Mouse (Mus musculus) heart, postnatal 36 days (tissue): ENCODE data around the gene Scin. TPM values are rescaled to one million over a fixed set of nuclear protein-coding genes. Genes with fewer than 3 reads are reported as not detected.

ENCODE experiments used
- DNase-seq, 2 experiments: peaks; one replicate each; pipeline ENCODE4 v3.0.0; 2021 to 2022
- intact Hi-C: fragments of 180-260 bp; cut with DNase I; formaldehyde crosslinking; loops from one replicate; pipeline ENCODE4 v1.15.1; 2025
- total RNA-seq, 2 experiments: library from RNA; stranded (reverse); gene quantifications; 2 replicates each; pipeline ENCODE4 v1.2.3; 2021

Gene Scin
- total RNA-seq, 2 experiments from 2014 or later: 1.0 to 1.9 TPM

- DNase-seq: no peak
- intact Hi-C loops: no loop called here
These were observed 20.4 kb downstream of the Scin start for GRCm38 (mm10) chr12:40113605-40114004.

- intact Hi-C loops: no loop called here
- DNase-seq: no peak
These were observed 24.8 kb downstream of the Scin start for GRCm38 (mm10) chr12:40109227-40109626.

GRCm38 (mm10) chr12:40108143-40108542, 25.9 kb downstream of the Scin start:
- no peak for DNase-seq
- intact Hi-C loops: no loop called here

DNA sequence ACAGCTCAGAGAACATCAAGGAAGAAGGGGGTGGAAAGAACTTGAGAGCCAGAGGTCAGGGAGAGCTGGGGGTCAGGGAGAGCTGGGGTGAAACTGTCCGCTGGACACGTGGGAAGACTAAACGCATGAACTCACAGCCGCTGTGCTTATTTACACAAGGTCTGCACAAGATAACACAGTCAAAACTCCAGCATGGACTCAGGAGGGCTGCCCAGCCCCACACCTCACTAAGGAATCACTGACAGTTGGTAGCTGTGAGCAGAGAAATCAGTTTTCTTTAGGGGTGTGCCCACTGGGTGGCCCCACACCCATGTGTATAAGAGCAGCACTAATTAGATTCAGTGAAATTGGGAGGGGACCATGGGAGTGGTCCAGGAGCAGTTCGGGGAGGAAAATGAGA, 27.2 kb downstream of the Scin start:
- no peak for DNase-seq
- intact Hi-C loops: no loop called here

GRCm38 (mm10) chr12:40104750-40105149, 29.3 kb downstream of the Scin start:
- intact Hi-C loops: no loop called here
- no peak for DNase-seq

DNA sequence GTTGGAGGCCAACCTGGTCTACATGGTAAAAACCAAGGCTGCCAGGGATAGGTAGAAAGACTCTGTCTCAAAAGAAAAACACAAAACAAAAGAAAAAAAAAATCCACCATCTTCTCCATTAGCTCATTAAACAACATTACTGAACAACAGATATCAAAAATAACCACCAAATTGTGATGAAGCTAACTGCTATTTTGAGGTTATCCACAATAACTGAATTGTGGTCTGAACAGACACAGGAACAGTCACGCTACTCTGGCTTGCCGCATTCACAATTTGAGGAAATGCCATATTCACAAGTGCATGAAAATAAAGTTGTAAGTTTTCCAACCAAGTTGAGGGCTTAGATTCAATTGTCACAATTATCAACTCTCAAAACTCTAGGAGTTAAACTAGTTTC, 31.7 kb downstream of the Scin start:
- no peak for DNase-seq
- intact Hi-C loops: no loop called here

GRCm38 (mm10) chr12:40099407-40099806, 34.6 kb downstream of the Scin start:
- no peak for DNase-seq
- intact Hi-C loops: no loop called here

DNA sequence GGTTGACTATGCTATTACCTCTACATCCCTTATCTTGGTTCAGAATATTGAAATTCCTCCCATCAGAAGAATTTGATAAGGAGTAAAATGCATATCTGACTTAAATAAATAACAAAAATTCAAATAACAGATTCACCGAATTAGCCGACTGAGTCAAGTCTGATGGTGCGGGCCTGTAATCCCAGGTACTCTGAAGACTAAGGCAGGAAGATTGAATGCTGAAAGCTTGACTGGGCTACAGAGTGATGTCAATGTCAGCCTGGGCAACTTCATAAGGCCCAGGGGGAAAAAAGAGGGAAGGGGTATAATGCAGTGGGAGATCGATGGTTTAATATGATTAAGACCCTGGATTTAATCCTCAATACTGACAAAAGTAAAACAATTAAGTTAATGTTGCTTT, 36.6 kb downstream of the Scin start:
- no peak for DNase-seq
- intact Hi-C loops: no loop called here

GRCm38 (mm10) chr12:40097023-40097422, 37.0 kb downstream of the Scin start:
- no peak for DNase-seq

DNA sequence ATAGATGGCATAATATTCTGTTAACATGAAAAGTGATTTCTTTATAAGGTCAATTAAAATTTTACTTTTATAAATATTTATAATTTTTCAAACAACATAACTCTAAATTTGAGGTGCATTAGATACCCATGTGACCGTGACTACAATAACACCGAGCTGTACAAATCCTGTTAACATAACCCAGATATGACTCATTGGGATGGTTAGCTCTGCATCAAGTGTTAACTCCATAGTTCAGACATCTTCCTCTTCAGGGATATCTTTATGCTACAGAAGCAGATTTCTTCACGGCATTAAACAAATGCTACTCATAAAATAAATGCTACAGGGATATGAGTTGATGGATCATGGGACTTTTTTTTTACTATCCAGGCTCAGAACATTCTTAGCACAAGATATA, 37.6 kb downstream of the Scin start:
- DNase-seq: no peak
- intact Hi-C loops: no loop called here

More at GRCm38 (mm10) chr12:40097023-40097422, 37.0 kb downstream of the Scin start:
- intact Hi-C loops: no loop called here

GRCm38 (mm10) chr12:40090017-40090416, 44.0 kb downstream of the Scin start:
- intact Hi-C loops: no loop called here
- no peak for DNase-seq

DNA sequence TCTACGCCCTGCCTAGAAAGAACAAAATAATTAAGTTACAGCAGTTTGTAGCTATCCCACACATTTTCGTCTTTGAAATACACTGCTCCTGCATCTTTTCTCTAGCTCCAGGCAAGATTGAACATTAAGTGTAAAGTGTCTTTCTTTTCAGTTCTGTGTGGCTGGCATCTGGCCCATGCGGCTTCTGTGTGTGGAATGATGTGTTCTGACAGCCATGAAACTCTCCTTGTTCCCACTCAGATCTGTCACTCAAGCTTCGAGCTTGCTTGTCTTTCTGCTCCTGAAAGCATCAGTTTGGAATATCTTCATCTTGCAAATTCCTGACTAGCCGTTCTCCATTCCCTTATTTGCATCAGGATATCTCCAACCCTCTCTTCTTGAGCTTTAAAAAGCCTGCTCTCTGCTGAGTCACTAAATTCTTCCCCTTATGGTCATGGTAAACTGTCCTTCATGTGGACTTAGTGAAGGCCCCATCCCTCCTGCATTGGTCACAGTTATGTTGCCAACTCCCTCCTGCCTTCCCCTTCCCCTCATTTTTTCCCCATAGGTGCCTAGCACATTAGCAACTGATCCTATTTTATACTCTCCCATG, 48.2 kb downstream of the Scin start:
- no peak for DNase-seq
- intact Hi-C loops: loop anchor here (10.0 kb wide), 1 partner anchor 739 kb away; no protein-coding TSS in a partner anchor

- intact Hi-C loops: loop anchor here (1.0 to 10.0 kb wide), 3 partner anchors 82 to 742 kb away; no protein-coding TSS in a partner anchor
- DNase-seq: peak in 1 of 2 experiments; percentile 1
These were observed 51.4 kb downstream of the Scin start for GRCm38 (mm10) chr12:40082453-40083238.

DNA sequence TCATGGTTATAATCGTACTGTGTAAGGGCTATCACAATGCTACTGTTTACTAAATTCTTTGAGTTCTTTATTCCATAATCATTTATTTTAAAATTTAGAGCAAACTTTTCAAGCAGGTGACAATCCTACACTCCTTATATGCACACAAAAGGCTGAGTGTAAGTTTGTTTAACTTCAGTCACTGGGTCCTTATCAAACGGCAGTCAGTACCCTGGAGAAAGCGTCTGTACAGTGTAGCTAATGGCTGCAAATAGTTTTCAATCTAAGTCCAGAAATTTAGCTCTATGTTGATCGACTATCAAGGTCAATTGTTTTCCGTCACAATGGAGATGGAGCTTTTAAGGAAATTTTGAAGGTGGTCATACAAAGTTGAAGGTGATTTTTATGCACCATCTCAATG, 52.0 kb downstream of the Scin start:
- intact Hi-C loops: loop anchor here (1.0 to 10.0 kb wide), 3 partner anchors 82 to 743 kb away; no protein-coding TSS in a partner anchor
- no peak for DNase-seq

GRCm38 (mm10) chr12:40073660-40074059, 60.4 kb downstream of the Scin start:
- no peak for DNase-seq
- intact Hi-C loops: loop anchor here (2.0 kb wide), 1 partner anchor 563 kb away; no protein-coding TSS in a partner anchor

- DNase-seq: no peak
These were observed 87.0 kb downstream of the Scin start for GRCm38 (mm10) chr12:40047024-40047423.

DNA sequence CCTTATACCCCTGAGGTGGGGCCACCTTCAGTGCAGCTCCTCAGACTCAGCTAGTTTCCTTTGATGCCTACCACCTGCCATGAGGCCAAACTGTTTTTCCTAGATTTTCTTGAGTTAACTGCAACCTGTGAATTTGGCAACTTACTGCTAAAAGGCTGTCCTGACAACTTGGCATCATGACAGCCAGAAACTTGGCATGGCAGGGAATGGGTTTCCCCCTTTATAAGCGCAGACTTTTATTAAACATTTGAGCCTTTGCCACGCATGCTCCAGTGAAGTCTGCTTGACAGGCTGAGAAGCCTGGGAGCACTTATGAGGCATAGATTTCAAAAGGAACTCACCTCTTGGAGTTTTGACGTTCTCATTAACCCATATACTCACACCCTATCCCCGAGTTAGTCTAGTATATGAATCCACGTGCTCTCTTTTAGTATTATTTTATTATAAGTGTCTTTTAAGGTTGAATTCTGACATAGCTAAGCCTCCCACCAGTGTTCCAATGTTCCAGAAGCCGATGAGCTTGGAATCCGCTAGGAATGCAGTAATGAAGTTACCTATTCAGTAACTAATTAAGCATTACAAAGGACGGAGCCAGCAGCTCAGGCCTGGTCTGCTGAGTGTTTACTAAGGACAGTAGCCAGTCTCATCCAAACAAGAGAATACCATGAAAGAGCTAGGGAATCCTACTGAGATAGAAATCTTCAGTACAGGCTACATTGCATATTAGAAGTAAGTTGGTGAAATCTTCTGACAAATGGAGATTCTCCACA, 90.0 kb downstream of the Scin start:
- intact Hi-C loops: loop anchor here (10.0 kb wide), 1 partner anchor 1909 kb away; no protein-coding TSS in a partner anchor
- no peak for DNase-seq

More at GRCm38 (mm10) chr12:40047024-40047423, 87.0 kb downstream of the Scin start:
- intact Hi-C loops: loop anchor here (10.0 kb wide), 1 partner anchor 1912 kb away; no protein-coding TSS in a partner anchor

DNA sequence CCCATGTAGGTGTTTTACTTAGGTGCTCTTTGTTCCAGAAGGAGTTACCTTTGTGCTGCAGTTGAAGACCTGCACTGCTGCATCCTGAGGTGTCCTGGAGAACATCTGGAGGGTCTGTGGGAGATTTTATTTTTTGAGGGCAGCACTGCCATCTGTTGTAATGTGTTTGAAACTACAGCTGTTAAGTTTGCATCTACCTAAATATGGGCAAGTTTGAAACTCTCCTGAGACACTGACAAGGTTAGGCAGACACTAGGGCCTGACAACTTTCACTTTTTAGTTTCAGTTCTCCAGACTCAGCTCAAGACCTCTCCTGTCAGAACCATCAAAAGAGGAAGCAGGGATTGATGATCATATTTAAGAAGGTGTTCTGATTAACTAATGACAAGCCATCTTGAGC, 94.0 kb downstream of the Scin start:
- peak; percentile 17 to 48 for DNase-seq
- intact Hi-C loops: loop anchor here (1.0 to 10.0 kb wide), 3 partner anchors 375 to 1905 kb away; no protein-coding TSS in a partner anchor

- peak; percentile 89 to 95 for DNase-seq
- intact Hi-C loops: loop anchor here (5.0 to 10.0 kb wide), 3 partner anchors 86 to 1253 kb away; partner anchors contain the start of genes Dock4 and Zfp277
These were observed 96.1 kb downstream of the Scin start, which contains the start of gene Arl4a for GRCm38 (mm10) chr12:40037876-40038463. Gene Arl4a (minus strand): TSS chr12:40038025.

GRCm38 (mm10) chr12:40037226-40037813, 96.7 kb downstream of the Scin start:
- DNase-seq: peak; percentile 99
- intact Hi-C loops: loop anchor here (5.0 to 10.0 kb wide), 3 partner anchors 85 to 1253 kb away; partner anchors contain the start of genes Dock4 and Zfp277
